Mouse (Mus musculus) heart, embryonic 13.5 days (tissue): ENCODE results near the gene Grhl1. TPM values are rescaled to one million over a fixed set of nuclear protein-coding genes. Genes with fewer than 3 reads are reported as not detected.
A peak's percentile ranks its signal among the peaks of the same experiment; 100 is the strongest.

Experiments
- ATAC-seq: fragments of 200-750 bp; cut with Nextera tagmentation; 2 replicates; pipeline ENCODE4 v1.8.0; 2017; ENCODE audit warnings: moderate TSS enrichment; ENCODE audit not compliant: insufficient number of reproducible peaks, low FRiP score, low TSS enrichment; ENCODE audit errors: extremely low read depth
- H3K27ac ChIP-seq: fragments of 300-500 bp; sonication (generic); replicated peaks from 2 replicates; pipeline ENCODE4 v1.5.1; 2015; ENCODE audit warnings: moderate library complexity, mild to moderate bottlenecking, inconsistent platforms
- H3K27me3 ChIP-seq: fragments of 300-500 bp; sonication (generic); replicated peaks from 2 replicates; pipeline ENCODE4 v1.6.1; 2015; ENCODE audit warnings: mild to moderate bottlenecking, inconsistent platforms
- H3K36me3 ChIP-seq: fragments of 300-500 bp; sonication (generic); 2 replicates; pipeline ENCODE4 v1.6.1; 2015; ENCODE audit warnings: mild to moderate bottlenecking, inconsistent platforms
- H3K4me1 ChIP-seq: fragments of 300-500 bp; sonication (generic); 2 replicates; pipeline ENCODE4 v1.6.1; 2015; ENCODE audit warnings: inconsistent platforms
- H3K4me2 ChIP-seq: fragments of 300-500 bp; sonication (generic); 2 replicates; pipeline ENCODE4 v1.6.1; 2015; ENCODE audit warnings: inconsistent platforms, mild to moderate bottlenecking, moderate library complexity
- H3K4me3 ChIP-seq: fragments of 300-500 bp; sonication (generic); 2 replicates; pipeline ENCODE4 v1.5.1; 2015; ENCODE audit warnings: moderate library complexity, mild to moderate bottlenecking, inconsistent platforms
- H3K9ac ChIP-seq: fragments of 300-500 bp; sonication (generic); 2 replicates; pipeline ENCODE4 v1.6.1; 2015; ENCODE audit warnings: inconsistent platforms, mild to moderate bottlenecking, moderate library complexity
- H3K9me3 ChIP-seq: fragments of 300-500 bp; sonication (generic); 2 replicates; pipeline ENCODE4 v1.6.1; 2016; ENCODE audit warnings: inconsistent platforms
- WGBS: fragments of 180-500 bp; shearing (Covaris S2); methylation state at CpG from one replicate; pipeline ENCODE4 v1.1.7; 2015; ENCODE audit warnings: mixed read lengths; 5-methylcytosine and 5-hydroxymethylcytosine counted together
- polyA plus RNA-seq: library from polyadenylated mRNA; unstranded; fragments of >200 nt; fragmentation: Nextera tagmentation; extraction: Ambion mirVana; gene quantifications from 2 replicates; pipeline ENCODE4 v1.2.1, GENCODE M21; 2015

Gene Grhl1
- polyA plus RNA-seq, 1 experiment from 2014 or later, result 2.0 TPM

DNA sequence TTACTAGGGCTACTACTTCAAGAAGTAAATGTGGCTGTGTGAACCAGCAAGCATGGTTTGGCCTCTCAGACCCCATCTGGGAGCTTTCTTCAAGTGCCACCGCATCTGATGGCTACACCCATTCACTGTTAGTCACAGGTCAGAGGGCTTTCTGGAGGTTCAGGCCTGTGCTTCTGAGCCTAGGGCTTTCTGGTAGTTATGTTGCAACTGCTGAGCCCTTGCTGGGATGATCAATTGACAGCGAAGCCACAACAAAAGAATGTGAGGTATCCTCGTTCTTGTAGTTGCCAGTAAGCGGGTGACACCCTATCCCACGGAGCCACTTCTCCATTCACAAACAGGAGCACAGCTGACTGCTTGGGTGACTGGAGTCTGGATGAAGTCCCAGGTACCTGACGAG is 6.8 kb upstream of the Grhl1 start:
- no peak for ATAC-seq
- H3K9me3 ChIP-seq, result no peaks in the 10 kb centered on the region

DNA sequence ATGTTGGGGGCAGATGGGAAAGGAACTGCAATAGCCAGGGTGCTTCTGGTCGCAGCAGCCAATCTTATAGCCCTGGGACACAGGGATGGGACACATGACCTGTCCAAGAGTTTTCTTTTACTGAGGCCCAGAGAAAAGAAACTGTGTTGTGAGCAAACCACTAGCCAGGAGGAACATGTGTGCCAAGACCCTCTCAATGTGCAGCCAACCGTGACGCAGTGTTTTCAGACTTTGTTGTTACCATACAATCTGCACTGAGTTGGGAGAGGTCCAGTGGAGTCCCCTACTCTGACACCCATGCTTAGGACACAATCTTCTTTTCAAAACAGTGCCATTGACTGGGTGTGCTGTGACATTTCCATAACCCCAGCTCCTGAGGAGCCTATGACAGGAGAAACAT is 4.5 kb upstream of the Grhl1 start:
- H3K27ac ChIP-seq, result no peak overlapping the region
- no peaks in the 10 kb centered on the region for H3K9me3 ChIP-seq
- H3K36me3 ChIP-seq, result no peaks in the 10 kb centered on the region
- peaks cover 22% of the 10 kb centered on the region for H3K27me3 ChIP-seq
- WGBS, result 80% methylated on average over 3 of the region's 3 CpGs
- H3K4me1 ChIP-seq, result peaks cover 24% of the 10 kb centered on the region
- no peak for ATAC-seq
- H3K4me3 ChIP-seq, result no peak overlapping the region
- H3K4me2 ChIP-seq, result no peak overlapping the region
- no peak overlapping the region for H3K9ac ChIP-seq

More for the DNA sequence above, 6.8 kb upstream of the Grhl1 start:
- no peak overlapping the region for H3K27ac ChIP-seq
- H3K36me3 ChIP-seq, result 0 out of 2 replicates have a peak, but pooled peaks cover 3% of the 10 kb centered on the region
- H3K4me2 ChIP-seq, result no peak overlapping the region
- H3K4me1 ChIP-seq, result peaks cover 22% of the 10 kb centered on the region
- H3K4me3 ChIP-seq, result no peak overlapping the region
- no peak overlapping the region for H3K9ac ChIP-seq
- H3K27me3 ChIP-seq, result peaks cover 8% of the 10 kb centered on the region; the same call in 1 of the 2 replicates
- 67% methylated on average over 6 of the region's 6 CpGs for WGBS

DNA sequence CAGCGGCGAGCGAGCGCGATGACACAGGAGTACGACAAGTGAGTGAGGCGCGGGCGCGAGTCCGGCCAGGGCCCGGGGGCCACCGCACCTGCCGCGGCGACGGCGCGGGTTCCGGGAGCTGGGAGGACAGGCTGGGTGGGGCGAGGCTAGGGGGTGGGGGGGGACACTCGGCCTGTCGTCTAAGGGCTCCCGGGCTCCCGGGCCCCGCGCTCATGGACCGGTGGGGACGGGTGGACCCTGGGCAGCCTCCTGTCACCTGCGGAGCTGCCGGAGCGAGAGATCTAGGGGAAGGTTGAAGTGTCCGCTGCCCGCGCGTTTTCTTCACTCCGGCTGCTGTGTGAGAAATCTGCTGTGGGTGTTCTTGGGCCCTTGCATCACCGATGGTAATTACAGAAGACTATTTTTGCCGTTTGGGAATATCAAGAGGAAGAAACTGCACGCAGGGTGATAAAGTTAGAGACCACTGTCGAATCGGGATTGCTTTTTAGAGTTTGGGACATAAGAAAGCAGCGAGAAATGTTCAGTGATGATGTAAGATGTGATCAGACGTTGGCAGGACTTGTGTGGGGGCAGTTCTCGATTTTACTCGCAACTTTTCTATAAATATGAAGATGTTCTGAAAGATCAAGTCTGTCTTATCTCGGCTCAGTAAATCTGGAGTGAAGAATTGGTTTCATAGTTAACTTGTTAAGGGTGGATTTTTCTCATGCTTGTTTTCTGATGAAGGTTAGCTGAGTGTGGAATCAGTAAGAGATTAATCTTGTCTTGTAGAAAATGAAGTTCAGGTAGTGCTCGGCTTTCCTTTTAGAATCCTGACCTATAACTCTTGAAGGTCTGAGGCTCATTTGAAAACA is 565 bp downstream of the Grhl1 start:
- no peaks in the 10 kb centered on the region for H3K9me3 ChIP-seq
- peak overlapping the region; percentile 87 for H3K9ac ChIP-seq
- H3K4me1 ChIP-seq, result peaks cover 37% of the 10 kb centered on the region
- peak overlapping the region; percentile 65 for H3K27ac ChIP-seq
- H3K4me3 ChIP-seq, result peak overlapping the region; percentile 77
- H3K27me3 ChIP-seq, result peaks cover 31% of the 10 kb centered on the region
- ATAC-seq, result peak; percentile 17; the same call in 1 of the 2 replicates
- 3% methylated on average over 47 of the region's 48 CpGs for WGBS
- H3K4me2 ChIP-seq, result peak overlapping the region; percentile 88
- peaks cover 16% of the 10 kb centered on the region for H3K36me3 ChIP-seq

DNA sequence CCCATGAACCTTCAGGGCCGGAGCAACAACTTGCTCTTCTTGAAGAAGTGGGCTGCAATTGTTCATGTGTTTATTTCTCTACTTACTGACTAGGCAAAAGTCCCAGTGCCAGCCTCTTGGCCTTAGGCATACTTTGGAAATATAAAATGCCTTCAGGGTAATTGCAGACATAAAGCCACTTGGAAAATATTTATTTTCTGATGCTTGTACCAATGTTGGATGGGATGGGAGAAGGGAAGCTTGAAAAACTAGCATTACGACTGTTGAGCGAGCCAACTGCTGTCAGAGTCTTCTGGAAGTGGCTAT is 1.1 kb downstream of the Grhl1 start:
- Histone ChIP-seq H3K4me1 (peaks cover 37% of the 10 kb centered on the region), H3K9ac (peak overlapping the region; percentile 87), H3K9me3 (no peaks in the 10 kb centered on the region), H3K27me3 (peaks cover 31% of the 10 kb centered on the region), H3K36me3 (peaks cover 21% of the 10 kb centered on the region), H3K27ac (peak overlapping the region; percentile 65; the same call in 1 of the 2 replicates), H3K4me2 (peak overlapping the region; percentile 88), H3K4me3 (peak overlapping the region; percentile 77)
- WGBS, result 38% methylated on average over 3 of the region's 3 CpGs
- ATAC-seq, result no peak

DNA sequence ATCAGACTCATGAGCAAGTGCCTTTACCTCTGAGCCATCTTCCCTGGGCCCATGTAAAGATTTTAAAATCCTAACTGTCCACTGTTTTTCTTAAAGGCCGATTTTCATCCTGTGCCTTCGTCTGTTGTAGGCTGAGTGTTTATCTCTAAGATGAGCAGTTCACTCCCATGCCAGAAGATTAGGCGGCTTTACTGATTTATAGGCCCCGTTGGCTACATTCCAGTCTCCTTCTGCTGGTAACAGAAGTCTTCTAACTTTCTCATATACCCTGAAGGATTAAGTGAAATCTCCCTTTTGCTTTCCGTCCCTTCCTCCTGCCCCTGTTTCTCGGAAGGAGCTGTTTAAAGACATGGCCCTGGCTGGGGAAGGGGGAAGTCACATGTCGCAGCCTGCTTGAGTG is 2.8 kb downstream of the Grhl1 start:
- Histone ChIP-seq H3K4me3 (0 out of 2 replicates have a peak overlapping the region, but pooled peaks have one; percentile 17), H3K27me3 (peaks cover 28% of the 10 kb centered on the region), H3K9me3 (no peaks in the 10 kb centered on the region), H3K27ac (no peak overlapping the region), H3K4me1 (peaks cover 37% of the 10 kb centered on the region), H3K9ac (peak overlapping the region; percentile 33), H3K4me2 (peak overlapping the region; percentile 88), H3K36me3 (peaks cover 30% of the 10 kb centered on the region)
- WGBS, result 30% methylated on average over 7 of the region's 7 CpGs
- ATAC-seq, result no peak

DNA sequence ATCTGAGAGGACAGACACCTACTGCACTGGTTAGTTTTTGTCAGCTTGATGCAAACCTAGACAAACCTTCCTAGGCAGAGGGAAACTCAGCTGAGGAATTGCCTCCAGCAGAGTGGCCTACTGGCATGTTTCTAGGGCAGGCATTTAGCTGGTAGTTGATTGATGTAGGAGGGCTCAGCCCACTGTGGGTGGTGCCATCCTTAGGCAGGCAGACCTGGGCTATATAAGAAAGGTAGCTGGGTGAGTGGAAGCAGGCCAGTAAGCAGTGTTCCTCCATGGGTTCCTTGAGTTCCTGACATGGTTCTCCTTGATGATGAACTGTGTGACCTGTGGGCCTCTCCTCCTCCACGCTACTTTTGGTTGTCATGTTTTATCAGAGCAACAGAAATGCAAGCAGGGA is 8.4 kb downstream of the Grhl1 start:
- no peak for ATAC-seq
- 57% methylated on average over 1 of the region's 1 CpGs for WGBS
- Histone ChIP-seq H3K4me3 (no peak overlapping the region), H3K9ac (no peak overlapping the region), H3K9me3 (no peaks in the 10 kb centered on the region), H3K27ac (no peak overlapping the region), H3K4me1 (peaks cover 34% of the 10 kb centered on the region), H3K36me3 (peaks cover 67% of the 10 kb centered on the region), H3K27me3 (no peaks in the 10 kb centered on the region), H3K4me2 (no peak overlapping the region)

DNA sequence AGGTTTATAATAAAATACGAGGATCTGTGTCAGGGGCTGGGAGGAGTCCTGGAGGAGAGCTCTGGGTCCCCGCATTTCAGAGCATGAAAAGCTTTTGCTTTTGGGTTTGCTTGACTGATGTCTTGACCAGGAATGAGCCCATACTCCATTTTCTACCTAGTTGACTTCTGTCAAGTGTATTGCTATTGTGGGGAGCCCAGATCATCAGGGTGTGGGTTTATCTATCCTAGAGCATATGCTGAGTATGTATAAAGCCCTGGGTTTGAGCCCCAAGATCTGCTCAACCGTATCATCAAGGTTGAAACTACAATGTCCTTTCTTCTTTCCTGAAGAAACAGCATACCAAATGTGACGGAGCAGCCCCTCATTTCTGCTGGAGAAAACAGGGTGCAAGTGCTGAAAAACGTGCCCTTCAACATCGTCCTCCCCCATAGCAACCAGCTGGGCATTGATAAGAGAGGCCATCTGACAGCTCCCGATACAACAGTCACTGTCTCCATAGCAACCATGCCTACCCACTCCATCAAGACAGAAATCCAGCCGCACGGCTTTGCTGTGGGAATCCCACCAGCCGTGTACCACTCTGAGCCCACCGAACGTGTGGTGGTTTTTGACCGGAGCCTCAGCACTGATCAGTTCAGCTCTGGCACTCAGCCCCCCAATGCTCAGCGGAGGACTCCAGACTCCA is 9.1 kb downstream of the Grhl1 start:
- Histone ChIP-seq H3K4me3 (no peak overlapping the region), H3K27ac (no peak overlapping the region), H3K36me3 (peaks cover 72% of the 10 kb centered on the region), H3K27me3 (no peaks in the 10 kb centered on the region), H3K9me3 (no peaks in the 10 kb centered on the region), H3K4me2 (no peak overlapping the region), H3K9ac (no peak overlapping the region), H3K4me1 (peaks cover 28% of the 10 kb centered on the region)
- WGBS, result 59% methylated on average over 14 of the region's 14 CpGs
- ATAC-seq, result no peak

DNA sequence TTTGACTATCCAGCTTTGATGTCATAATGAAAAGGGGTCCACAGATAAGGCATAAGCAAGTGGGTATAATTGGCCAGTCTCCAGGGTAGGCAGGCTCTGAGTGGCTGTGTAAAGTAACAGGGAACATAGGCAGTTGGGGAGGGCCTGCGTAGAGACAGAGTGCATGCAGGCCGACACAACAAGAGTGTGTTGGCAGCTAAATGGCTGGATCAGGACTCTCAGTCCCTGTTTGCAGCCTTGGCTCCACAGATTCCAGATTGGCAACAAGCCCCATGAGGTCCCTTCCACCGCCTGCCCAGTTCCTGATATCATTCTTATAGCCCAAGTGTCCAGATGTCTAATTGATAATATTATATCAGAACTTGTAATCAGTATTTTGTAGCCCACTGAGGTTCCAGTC is 11.6 kb downstream of the Grhl1 start:
- no peak overlapping the region for H3K4me3 ChIP-seq
- peaks cover 28% of the 10 kb centered on the region for H3K4me1 ChIP-seq
- H3K4me2 ChIP-seq, result no peak overlapping the region
- H3K9ac ChIP-seq, result no peak overlapping the region
- H3K27ac ChIP-seq, result peak overlapping the region; percentile 67
- 50% methylated on average over 3 of the region's 3 CpGs for WGBS
- H3K36me3 ChIP-seq, result peaks cover 64% of the 10 kb centered on the region
- ATAC-seq, result no peak
- H3K9me3 ChIP-seq, result no peaks in the 10 kb centered on the region
- no peaks in the 10 kb centered on the region for H3K27me3 ChIP-seq

DNA sequence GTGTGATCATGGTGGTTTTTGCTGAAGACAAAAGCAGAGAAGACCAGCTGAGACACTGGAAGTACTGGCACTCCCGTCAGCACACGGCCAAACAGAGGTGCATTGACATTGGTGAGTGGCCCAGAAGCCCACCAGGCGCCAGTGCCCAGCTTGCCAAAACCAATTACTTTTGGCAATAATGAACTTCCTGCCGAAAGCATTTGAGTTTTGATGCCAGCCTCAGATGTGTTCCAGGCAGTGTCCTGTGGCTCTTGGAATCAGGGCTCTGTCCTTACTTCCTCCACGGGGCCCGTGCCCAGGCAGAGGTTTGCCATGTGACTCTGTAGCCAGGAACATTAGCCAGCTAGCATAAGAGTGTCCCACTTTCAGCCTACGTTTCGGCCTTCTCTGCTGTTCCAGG is 12.8 kb downstream of the Grhl1 start:
- Histone ChIP-seq H3K9me3 (no peaks in the 10 kb centered on the region), H3K4me1 (peaks cover 28% of the 10 kb centered on the region), H3K4me2 (no peak overlapping the region), H3K36me3 (peaks cover 69% of the 10 kb centered on the region), H3K27ac (no peak overlapping the region), H3K9ac (no peak overlapping the region), H3K4me3 (no peak overlapping the region), H3K27me3 (no peaks in the 10 kb centered on the region)
- WGBS, result 84% methylated on average over 8 of the region's 8 CpGs
- no peak for ATAC-seq

DNA sequence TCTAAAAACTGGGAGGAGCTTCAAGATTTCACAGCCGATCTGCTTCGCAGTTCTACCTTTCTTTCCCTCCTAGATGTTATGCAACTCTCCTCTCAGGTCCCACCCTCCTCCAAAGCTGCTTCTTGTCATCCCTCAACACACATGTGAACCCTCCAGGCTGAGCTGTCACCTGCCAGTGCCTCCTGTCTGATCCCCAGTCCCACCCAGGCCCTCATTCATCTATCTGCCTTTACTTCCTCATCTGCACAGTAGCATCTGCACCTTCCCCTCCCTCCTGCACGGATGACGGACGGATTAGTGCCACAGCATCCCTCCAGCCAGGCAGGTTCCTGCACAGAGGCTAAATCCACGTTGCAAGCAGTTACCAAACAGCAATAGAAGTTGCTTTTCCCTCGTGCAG is 14.1 kb downstream of the Grhl1 start:
- no peak for ATAC-seq
- Histone ChIP-seq H3K4me3 (no peak overlapping the region), H3K9me3 (no peaks in the 10 kb centered on the region), H3K4me2 (no peak overlapping the region), H3K4me1 (peaks cover 20% of the 10 kb centered on the region), H3K9ac (no peak overlapping the region), H3K36me3 (peaks cover 64% of the 10 kb centered on the region), H3K27ac (no peak overlapping the region), H3K27me3 (no peaks in the 10 kb centered on the region)
- WGBS, result 74% methylated on average over 7 of the region's 7 CpGs

DNA sequence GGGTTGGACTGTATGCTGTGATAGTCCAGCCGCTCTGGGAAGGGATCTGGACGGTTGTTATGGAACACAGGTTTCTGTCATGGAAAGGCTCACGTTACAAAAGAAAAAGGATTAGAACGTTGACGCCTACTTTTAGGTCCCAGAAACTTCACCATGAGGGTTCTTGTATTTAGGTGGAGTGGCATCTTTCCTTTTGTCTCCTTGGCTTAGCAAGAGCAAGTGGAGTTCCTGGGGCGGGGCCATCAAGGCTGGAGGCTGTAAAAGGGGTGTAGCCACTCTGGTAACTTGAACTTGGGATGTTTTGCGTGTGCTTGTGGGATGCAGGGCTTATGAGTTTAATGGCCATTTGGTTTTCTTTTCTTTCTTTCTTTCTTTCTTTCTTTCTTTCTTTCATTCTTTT is 18.3 kb downstream of the Grhl1 start:
- H3K4me2 ChIP-seq, result no peak overlapping the region
- no peak overlapping the region for H3K4me3 ChIP-seq
- no peaks in the 10 kb centered on the region for H3K9me3 ChIP-seq
- ATAC-seq, result no peak
- no peak overlapping the region for H3K27ac ChIP-seq
- H3K36me3 ChIP-seq, result peaks cover 45% of the 10 kb centered on the region
- H3K4me1 ChIP-seq, result peaks cover 16% of the 10 kb centered on the region
- WGBS, result 80% methylated on average over 7 of the region's 7 CpGs
- no peak overlapping the region for H3K9ac ChIP-seq
- H3K27me3 ChIP-seq, result no peaks in the 10 kb centered on the region
